Mouse (Mus musculus) liver, embryonic 14.5 days (tissue): ENCODE measurements around the gene Rras2.

Experiments used
- CTCF ChIP-seq: IDR thresholded peaks from 2 replicates; pipeline ENCODE4 v1.5.1; 2016; ENCODE audit warnings: antibody characterized with exemption, low read depth, control low read depth
- EP300 ChIP-seq: IDR thresholded peaks from 2 replicates; pipeline ENCODE4 v1.6.1; 2016; ENCODE audit warnings: antibody characterized with exemption, low read depth

DNA sequence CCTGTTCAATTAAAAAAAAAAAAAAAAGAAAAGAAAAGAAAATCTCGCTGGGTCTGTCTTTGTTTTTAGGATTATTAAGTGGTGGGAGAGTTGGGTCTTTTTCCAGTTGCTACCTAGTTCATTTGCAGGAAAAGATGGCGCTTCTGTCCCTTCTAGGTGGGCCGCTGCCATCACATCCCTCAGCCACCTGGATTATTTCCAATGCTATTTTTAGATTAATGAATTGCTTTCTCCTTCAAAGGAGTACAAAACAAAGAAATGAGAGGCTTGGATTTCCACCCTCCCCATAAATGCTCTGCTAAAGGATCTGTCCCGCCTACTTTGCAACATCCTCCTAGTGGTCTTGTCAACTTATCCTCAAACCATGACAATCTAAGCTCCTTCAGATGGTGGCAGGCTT is 76.2 kb downstream of the Rras2 start:
- TF ChIP-seq CTCF (no peak), EP300 (no peak)
